Mouse (Mus musculus): Measurements from ENCODE around the gene Ifnl3.

GRCm38 (mm10) chr7:28478854-28479253 lies 43.8 kb upstream of the Ifnl3 start:
- TF ChIP-seq CTCF (conservative IDR thresholded peaks at IDR 0.05; ENCODE audit: insufficient read depth, insufficient read length, low read depth, low read length), result no peak
- TF ChIP-seq POLR2A (IDR thresholded peaks at IDR 0.05; ENCODE audit: low read depth, low read length), result no peak

Measured in kidney, adult 2 months (tissue).